Mouse (Mus musculus): Measurements from ENCODE around the gene Arid3a.

DNA sequence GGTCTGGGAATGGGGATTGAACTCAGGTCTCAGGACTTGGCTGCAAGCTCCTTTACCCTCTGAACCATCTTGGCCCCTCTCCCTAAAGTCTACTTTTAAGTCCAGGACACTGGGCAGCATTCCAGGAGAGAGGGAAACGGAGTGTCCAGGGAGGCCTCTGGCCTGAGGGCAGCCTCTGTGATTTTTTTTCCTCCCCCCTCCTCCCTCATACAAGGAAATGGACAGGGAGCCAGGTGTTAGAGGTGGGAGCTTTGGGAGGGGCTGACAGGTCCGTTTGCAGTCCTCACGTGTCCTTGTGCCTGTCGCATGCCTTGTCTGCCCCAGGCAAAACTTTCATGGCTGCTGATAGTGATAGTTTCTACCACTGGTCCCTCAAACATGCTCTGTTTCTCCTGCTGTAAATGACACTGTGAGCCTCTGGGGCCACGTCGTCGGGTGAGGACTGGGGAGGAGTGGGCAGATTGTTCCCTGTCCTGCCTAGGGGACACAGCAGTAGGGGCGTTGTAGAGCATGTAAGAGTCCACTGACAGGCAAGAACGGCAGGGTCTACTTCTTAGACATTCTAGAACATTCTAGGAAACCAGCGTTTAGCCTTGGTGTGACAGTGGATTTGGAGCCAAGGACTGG lies 9.6 kb downstream of the Arid3a start:
- TF ChIP-seq CTCF (IDR thresholded peaks at IDR 0.05; ENCODE audit: borderline replicate concordance, extremely low read depth, insufficient read depth, insufficient read length) (no peak), POLR2A (IDR thresholded peaks at IDR 0.05; ENCODE audit: borderline replicate concordance, extremely low read depth, insufficient read depth, insufficient read length, poor library complexity, severe bottlenecking) (no peak)
